Mouse (Mus musculus) ES-Bruce4 (cell line): ENCODE data around the gene Fuom. TPM values are rescaled to one million over a fixed set of nuclear protein-coding genes. Genes with fewer than 3 reads are reported as not detected.

Source experiments
- H3K27ac ChIP-seq: 2 replicates; pipeline ENCODE4 v1.5.1; 2012; ENCODE audit warnings: low read length, inconsistent platforms; ENCODE audit not compliant: insufficient read depth
- H3K27me3 ChIP-seq: 2 replicates; pipeline ENCODE4 v1.6.1; 2012; ENCODE audit warnings: mild to moderate bottlenecking, low read length, inconsistent platforms; ENCODE audit not compliant: control insufficient read depth, poor library complexity, insufficient read depth, severe bottlenecking
- H3K36me3 ChIP-seq: 2 replicates; pipeline ENCODE4 v1.6.1; 2012; ENCODE audit warnings: inconsistent platforms, mild to moderate bottlenecking, low read length, moderate library complexity; ENCODE audit not compliant: control insufficient read depth, poor library complexity, insufficient read depth, severe bottlenecking
- H3K4me1 ChIP-seq: one replicate; pipeline ENCODE4 v1.8.1; 2011; ENCODE audit warnings: low read length; ENCODE audit not compliant: control insufficient read depth, insufficient read depth
- H3K4me3 ChIP-seq: 2 replicates; pipeline ENCODE4 v1.5.1; 2011; ENCODE audit warnings: low read depth, mild to moderate bottlenecking, low read length
- H3K9ac ChIP-seq: 2 replicates; pipeline ENCODE4 v1.6.1; 2012; ENCODE audit warnings: low read depth, mild to moderate bottlenecking, inconsistent platforms; ENCODE audit not compliant: poor library complexity, severe bottlenecking
- H3K9me3 ChIP-seq: replicated peaks from 2 replicates; pipeline ENCODE4 v1.6.1; 2012; ENCODE audit warnings: mild to moderate bottlenecking, low read length, inconsistent platforms; ENCODE audit not compliant: control insufficient read depth, poor library complexity, insufficient read depth, severe bottlenecking
- CTCF ChIP-seq: IDR thresholded peaks from one replicate; pipeline ENCODE4 v1.8.1; 2011; ENCODE audit warnings: low read depth, low read length
- EP300 ChIP-seq: IDR thresholded peaks from 2 replicates; pipeline ENCODE4 v1.6.1; 2011; ENCODE audit warnings: low read depth, low read length; ENCODE audit not compliant: insufficient read depth
- POLR2A ChIP-seq: IDR thresholded peaks from one replicate; pipeline ENCODE4 v1.8.1; 2011; ENCODE audit warnings: low read length; ENCODE audit not compliant: insufficient read depth
- polyA plus RNA-seq: library from polyadenylated mRNA; stranded (reverse); fragments of >200 nt; gene quantifications from 2 replicates; pipeline ENCODE4 v1.2.4, GENCODE M21; 2011; ENCODE audit warnings: low read depth; ENCODE audit not compliant: missing spikeins, insufficient read depth, insufficient read length

Gene Fuom
- polyA plus RNA-seq, 1 experiment: 24.1 TPM

DNA sequence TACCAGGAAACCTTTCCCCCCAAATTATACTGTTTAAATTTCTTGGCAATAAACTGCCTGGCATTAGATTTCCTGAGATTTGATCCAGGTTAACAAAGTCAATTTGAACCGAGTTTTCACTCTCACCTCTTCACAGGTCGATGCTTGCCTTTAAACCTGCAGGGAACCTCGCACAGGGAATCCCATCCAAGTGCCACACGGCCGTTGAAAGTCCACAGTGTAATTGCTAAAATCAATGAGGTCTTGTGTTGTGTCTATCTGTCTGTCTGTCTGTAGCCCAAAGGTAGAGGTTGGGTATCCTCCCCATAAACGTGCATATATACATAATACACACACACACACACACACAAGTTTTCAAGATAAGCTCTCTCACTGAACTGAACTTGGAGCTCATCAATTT lies 34.8 kb downstream of the Fuom start:
- H3K9me3 ChIP-seq: no peaks in the 10 kb centered on the region
- H3K27ac ChIP-seq: no peak overlapping the region
- H3K27me3 ChIP-seq: no peaks in the 10 kb centered on the region
- H3K36me3 ChIP-seq: no peaks in the 10 kb centered on the region
- no peak overlapping the region for H3K9ac ChIP-seq
- H3K4me3 ChIP-seq: no peak overlapping the region
- no peaks in the 10 kb centered on the region for H3K4me1 ChIP-seq
- TF ChIP-seq EP300 (no peak), POLR2A (no peak), CTCF (no peak)

GRCm38 (mm10) chr7:140063092-140063491 lies 39.1 kb downstream of the Fuom start:
- peaks cover 10% of the 10 kb centered on the region for H3K27me3 ChIP-seq
- H3K36me3 ChIP-seq: no peaks in the 10 kb centered on the region
- no peak overlapping the region for H3K9ac ChIP-seq
- no peaks in the 10 kb centered on the region for H3K4me1 ChIP-seq
- no peak overlapping the region for H3K27ac ChIP-seq
- H3K9me3 ChIP-seq: no peaks in the 10 kb centered on the region
- H3K4me3 ChIP-seq: no peak overlapping the region
- TF ChIP-seq EP300: no peak
- TF ChIP-seq CTCF: peak; percentile 73

DNA sequence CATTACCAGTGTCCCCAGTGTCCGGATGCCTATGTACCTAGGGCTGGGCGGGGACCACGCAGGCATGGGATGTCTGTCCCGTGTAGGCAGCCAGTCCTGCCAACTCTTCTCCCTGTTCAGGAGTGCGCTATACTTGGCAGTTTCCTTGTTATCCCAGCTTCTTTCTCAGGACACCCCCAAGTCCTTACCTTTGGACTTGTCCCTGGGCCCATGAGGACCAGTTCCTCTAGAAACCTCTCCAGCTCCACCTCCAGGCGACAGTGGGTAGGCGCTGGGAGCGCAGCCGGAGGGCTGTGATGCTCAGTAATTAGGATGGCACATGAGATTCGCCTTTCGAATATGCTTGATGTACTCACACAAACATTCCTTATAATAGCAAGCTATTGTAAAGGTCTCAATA lies 39.9 kb downstream of the Fuom start:
- Histone ChIP-seq H3K27me3 (peaks cover 10% of the 10 kb centered on the region), H3K9ac (no peak overlapping the region), H3K27ac (no peak overlapping the region), H3K9me3 (no peaks in the 10 kb centered on the region), H3K4me3 (no peak overlapping the region), H3K36me3 (no peaks in the 10 kb centered on the region), H3K4me1 (no peaks in the 10 kb centered on the region)
- TF ChIP-seq POLR2A (no peak), EP300 (no peak), CTCF (peak; percentile 52)

DNA sequence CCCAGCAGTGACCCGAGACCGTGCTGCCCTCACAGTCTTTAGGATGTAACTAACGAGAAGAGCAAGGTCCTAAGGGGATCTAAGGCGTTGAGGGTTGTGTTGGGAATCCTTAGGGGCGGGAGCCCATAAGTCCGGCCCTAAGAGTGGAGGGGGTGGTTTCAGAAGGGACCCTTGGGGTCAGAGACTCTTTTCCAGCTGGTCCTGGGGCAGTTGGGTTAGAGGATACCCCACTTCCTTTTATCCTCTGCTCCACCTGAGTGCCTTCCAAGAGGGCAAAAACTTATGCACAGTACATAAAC lies 40.5 kb downstream of the Fuom start:
- no peaks in the 10 kb centered on the region for H3K9me3 ChIP-seq
- peak overlapping the region; percentile 23; the same call in 1 of the 2 replicates for H3K4me3 ChIP-seq
- no peak overlapping the region for H3K27ac ChIP-seq
- H3K9ac ChIP-seq: no peak overlapping the region
- no peak for TF ChIP-seq EP300
- no peak for TF ChIP-seq POLR2A
- no peak for TF ChIP-seq CTCF
- H3K27me3 ChIP-seq: peaks cover 10% of the 10 kb centered on the region
- no peaks in the 10 kb centered on the region for H3K4me1 ChIP-seq
- H3K36me3 ChIP-seq: no peaks in the 10 kb centered on the region

DNA sequence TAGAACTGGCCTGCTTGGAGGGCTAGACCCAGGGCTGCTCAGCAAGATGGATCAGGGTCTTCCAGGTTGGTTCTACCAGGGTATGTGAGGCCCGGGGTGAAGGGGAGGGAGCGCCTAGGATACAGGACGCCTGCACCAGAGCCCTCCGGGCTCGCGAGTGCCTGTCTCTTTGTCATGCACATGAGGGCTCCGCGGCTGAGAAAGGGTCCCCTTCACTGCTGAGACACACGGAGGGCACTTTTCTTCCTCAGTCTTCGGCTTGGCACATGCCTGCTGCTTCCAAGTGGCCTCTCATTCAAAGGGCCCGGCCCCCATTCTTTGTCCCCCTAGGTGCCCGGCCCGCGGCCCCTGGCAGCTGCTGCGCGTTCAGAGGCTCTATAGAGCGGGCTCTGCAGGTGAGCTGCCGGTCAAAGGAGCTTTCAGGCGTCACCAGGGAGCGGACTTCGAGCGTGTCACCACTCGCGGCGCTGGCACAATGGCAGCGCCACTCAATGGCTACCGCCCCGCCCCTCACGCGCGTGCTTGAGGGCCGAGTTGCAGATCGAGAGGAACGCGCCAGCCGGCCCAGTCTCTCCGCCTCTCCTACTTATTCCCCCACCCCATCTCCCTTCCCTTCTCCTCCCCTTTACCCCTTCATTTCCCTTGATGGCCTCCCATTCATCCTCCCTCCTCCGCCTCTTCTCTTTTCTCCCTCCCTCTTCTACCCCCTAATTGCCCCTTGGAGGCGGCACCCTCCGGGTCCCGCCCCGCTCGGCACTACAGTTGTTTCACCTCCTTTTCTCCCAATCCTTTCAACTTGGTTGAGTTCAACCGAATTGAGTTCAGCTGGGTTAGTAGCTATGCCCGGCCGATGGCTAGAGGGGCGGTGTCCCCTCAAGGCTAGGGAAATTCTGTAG lies 41.1 kb downstream of the Fuom start:
- Histone ChIP-seq H3K27ac (no peak overlapping the region), H3K9me3 (no peaks in the 10 kb centered on the region), H3K27me3 (peaks cover 10% of the 10 kb centered on the region), H3K36me3 (no peaks in the 10 kb centered on the region), H3K4me1 (no peaks in the 10 kb centered on the region), H3K9ac (no peak overlapping the region), H3K4me3 (peak overlapping the region; percentile 23)
- no peak for TF ChIP-seq POLR2A
- peak; percentile 65; the same call in 1 of the 2 replicates for TF ChIP-seq EP300
- no peak for TF ChIP-seq CTCF

DNA sequence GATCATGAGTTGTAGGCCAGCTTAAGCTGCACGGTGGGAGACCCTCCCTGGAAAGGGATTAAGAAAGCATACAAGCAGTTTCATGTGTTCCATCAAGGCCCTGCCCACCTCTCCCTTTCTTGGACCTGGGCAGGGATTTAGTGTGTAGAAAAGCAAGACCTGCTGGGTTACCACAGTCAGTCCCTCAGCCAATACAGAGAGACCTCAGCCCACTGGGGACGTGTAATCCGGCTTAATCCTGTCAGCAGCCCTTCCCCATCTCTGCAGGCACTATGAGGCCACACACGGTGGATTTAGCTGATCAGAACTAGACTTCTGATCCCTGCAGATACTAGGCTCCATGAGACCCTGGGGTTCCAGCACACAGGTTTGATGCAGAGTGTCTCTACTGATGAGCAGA lies 42.6 kb downstream of the Fuom start:
- Histone ChIP-seq H3K4me3 (no peak overlapping the region), H3K4me1 (no peaks in the 10 kb centered on the region), H3K27ac (no peak overlapping the region)

More for the DNA sequence above, 42.6 kb downstream of the Fuom start:
- TF ChIP-seq EP300: no peak
- TF ChIP-seq POLR2A: no peak
- TF ChIP-seq CTCF: no peak
- Histone ChIP-seq H3K36me3 (no peaks in the 10 kb centered on the region), H3K9me3 (no peaks in the 10 kb centered on the region), H3K27me3 (peaks cover 10% of the 10 kb centered on the region), H3K9ac (no peak overlapping the region)
